Mouse (Mus musculus) bone marrow macrophage, adult 2 months (primary cell): ENCODE data around the gene Mbd3.

ENCODE experiments used
- CTCF ChIP-seq: IDR thresholded peaks from 2 replicates; pipeline ENCODE4 v1.5.1; 2012; ENCODE audit warnings: low read depth, mild to moderate bottlenecking, low read length, moderate library complexity
- POLR2A ChIP-seq: IDR thresholded peaks from 2 replicates; pipeline ENCODE4 v1.6.1; 2012; ENCODE audit warnings: mild to moderate bottlenecking, low read depth, low read length, borderline replicate concordance

GRCm38 (mm10) chr10:80390697-80391096 lies 8.7 kb downstream of the Mbd3 start:
- TF ChIP-seq CTCF (no peak), POLR2A (no peak)
